Mouse (Mus musculus) embryonic facial prominence, embryonic 15.5 days (tissue): Measurements from ENCODE around the gene Slc24a3. TPM values are rescaled to one million over a fixed set of nuclear protein-coding genes. Genes with fewer than 3 reads are reported as not detected.

Source experiments
- ATAC-seq: fragments of 200-750 bp; cut with Nextera tagmentation; 2 replicates; pipeline ENCODE4 v1.8.0; 2017; ENCODE audit warnings: low read depth, moderate TSS enrichment; ENCODE audit not compliant: insufficient number of reproducible peaks, low FRiP score, low TSS enrichment
- H3K27ac ChIP-seq: fragments of 300-500 bp; sonication (generic); replicated peaks from 2 replicates; pipeline ENCODE4 v1.5.1; 2015; ENCODE audit warnings: mild to moderate bottlenecking, inconsistent platforms
- H3K27me3 ChIP-seq: fragments of 300-500 bp; sonication (generic); 2 replicates; pipeline ENCODE4 v1.6.1; 2015; ENCODE audit warnings: inconsistent platforms
- H3K36me3 ChIP-seq: fragments of 300-500 bp; sonication (generic); 2 replicates; pipeline ENCODE4 v1.6.1; 2015; ENCODE audit warnings: mild to moderate bottlenecking, inconsistent platforms
- H3K4me1 ChIP-seq: fragments of 300-500 bp; sonication (generic); 2 replicates; pipeline ENCODE4 v1.6.1; 2015; ENCODE audit warnings: inconsistent platforms
- H3K4me2 ChIP-seq: fragments of 300-500 bp; sonication (generic); replicated peaks from 2 replicates; pipeline ENCODE4 v1.6.1; 2015; ENCODE audit warnings: mild to moderate bottlenecking, inconsistent platforms
- H3K4me3 ChIP-seq: fragments of 300-500 bp; sonication (generic); replicated peaks from 2 replicates; pipeline ENCODE4 v1.5.1; 2015; ENCODE audit warnings: mild to moderate bottlenecking, inconsistent platforms
- H3K9ac ChIP-seq: fragments of 300-500 bp; sonication (generic); 2 replicates; pipeline ENCODE4 v1.6.1; 2015; ENCODE audit warnings: inconsistent platforms
- H3K9me3 ChIP-seq: fragments of 300-500 bp; sonication (generic); replicated peaks from 2 replicates; pipeline ENCODE4 v1.6.1; 2016; ENCODE audit warnings: inconsistent platforms
- WGBS: fragments of 180-500 bp; shearing (Covaris S2); methylation state at CpG from one replicate; pipeline ENCODE4 v1.1.7; 2015; 5-methylcytosine and 5-hydroxymethylcytosine counted together
- polyA plus RNA-seq: library from polyadenylated mRNA; unstranded; fragments of >200 nt; fragmentation: Nextera tagmentation; extraction: Ambion mirVana; gene quantifications from 2 replicates; pipeline ENCODE4 v1.2.1, GENCODE M21; 2015

Gene Slc24a3
- polyA plus RNA-seq, 1 experiment from 2014 or later, result 3.4 TPM

DNA sequence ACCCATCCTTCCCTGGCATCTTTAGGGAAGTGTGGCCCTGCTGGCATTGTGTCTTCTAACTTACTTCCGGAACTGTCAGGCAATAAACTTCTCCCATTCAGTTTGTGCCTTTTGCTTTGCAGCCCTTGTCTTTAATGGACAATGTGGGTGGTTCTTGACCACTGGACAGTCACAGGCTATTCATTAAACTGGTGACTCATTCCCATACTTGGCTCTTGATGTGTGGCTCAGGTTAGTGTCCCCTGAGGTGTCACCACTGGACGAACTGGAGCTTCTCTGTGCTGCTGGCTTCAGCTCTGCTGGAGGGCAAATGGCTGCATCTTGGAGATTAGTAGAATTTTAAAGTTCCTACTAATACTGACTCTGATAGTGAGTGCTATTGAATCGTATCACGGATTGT, 518.5 kb downstream of the Slc24a3 start:
- Histone ChIP-seq H3K4me3 (no peak overlapping the region), H3K27ac (no peak overlapping the region), H3K4me1 (peaks cover 17% of the 10 kb centered on the region), H3K36me3 (no peaks in the 10 kb centered on the region), H3K27me3 (no peaks in the 10 kb centered on the region), H3K9me3 (no peaks in the 10 kb centered on the region), H3K9ac (no peak overlapping the region), H3K4me2 (no peak overlapping the region)
- ATAC-seq, result no peak
- 82% methylated on average over 4 of the region's 4 CpGs for WGBS

DNA sequence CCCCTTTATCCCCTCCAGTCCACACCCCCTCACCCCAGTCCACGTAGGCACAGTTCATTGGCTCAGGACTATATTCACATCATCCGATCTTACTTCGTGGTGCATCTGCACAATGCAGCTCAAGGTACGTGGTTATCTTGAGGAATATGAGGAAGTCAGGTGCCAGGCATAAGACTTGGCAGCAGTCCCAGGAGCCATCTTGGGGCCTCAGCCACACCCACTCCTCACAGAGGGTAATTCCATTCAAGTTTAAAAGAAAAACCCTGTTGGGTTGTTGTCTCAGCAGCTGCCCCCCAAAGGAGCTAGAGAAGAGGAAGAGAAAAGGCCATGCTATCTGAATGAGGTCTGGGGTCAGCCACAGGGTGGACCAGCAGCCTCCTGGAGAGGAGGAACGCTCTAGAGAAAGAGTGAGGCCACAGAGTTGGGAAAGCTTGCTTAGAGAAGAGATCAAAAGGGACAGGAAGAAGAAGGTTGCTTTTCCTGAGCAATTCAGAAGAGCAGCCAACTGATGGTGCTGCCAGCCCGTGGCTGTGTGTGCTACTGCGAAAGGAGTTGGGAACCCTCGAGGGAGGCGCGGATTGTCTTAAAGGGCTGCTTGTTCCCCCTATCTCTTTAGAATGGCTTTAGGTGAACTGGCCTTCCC, 523.9 kb downstream of the Slc24a3 start:
- H3K4me1 ChIP-seq, result no peaks in the 10 kb centered on the region
- 83% methylated on average over 10 of the region's 10 CpGs for WGBS
- no peaks in the 10 kb centered on the region for H3K9me3 ChIP-seq
- no peak for ATAC-seq
- H3K27ac ChIP-seq, result no peak overlapping the region
- no peak overlapping the region for H3K4me3 ChIP-seq
- H3K4me2 ChIP-seq, result no peak overlapping the region
- H3K9ac ChIP-seq, result no peak overlapping the region
- H3K27me3 ChIP-seq, result no peaks in the 10 kb centered on the region
- no peaks in the 10 kb centered on the region for H3K36me3 ChIP-seq
